Mouse (Mus musculus) megakaryocyte, embryonic 14.5 days (primary cell): Measurements from ENCODE around the gene 2010111I01Rik. TPM values are rescaled to one million over a fixed set of nuclear protein-coding genes. Genes with fewer than 3 reads are reported as not detected.

Source experiments
- H3K27me3 ChIP-seq: replicated peaks from 2 replicates; pipeline ENCODE3; 2012; ENCODE audit warnings: inconsistent platforms
- H3K36me3 ChIP-seq: replicated peaks from 2 replicates; pipeline ENCODE3; 2012; ENCODE audit warnings: low read length, inconsistent platforms, mixed read lengths
- H3K4me1 ChIP-seq: 2 replicates; pipeline ENCODE4 v1.6.1; 2012; ENCODE audit warnings: inconsistent platforms
- H3K4me3 ChIP-seq: replicated peaks from 2 replicates; pipeline ENCODE3; 2012; ENCODE audit warnings: moderate library complexity, mild to moderate bottlenecking, inconsistent platforms
- H3K9me3 ChIP-seq: 2 replicates; pipeline ENCODE4 v1.6.1; 2012; ENCODE audit warnings: inconsistent platforms
- FLI1 ChIP-seq: IDR thresholded peaks from 2 replicates; pipeline ENCODE4 v1.6.1; 2012; ENCODE audit warnings: low read length, inconsistent platforms, mixed read lengths
- GATA1 ChIP-seq: IDR thresholded peaks from 3 replicates; pipeline ENCODE4 v1.6.1; 2012; ENCODE audit warnings: mixed read lengths, low read length, inconsistent platforms, borderline replicate concordance
- polyA plus RNA-seq: library from polyadenylated mRNA; stranded (reverse); fragments of >175 nt; gene quantifications from 2 replicates; pipeline ENCODE4 v1.2.3, GENCODE M21; 2012; ENCODE audit warnings: low replicate concordance; ENCODE audit not compliant: insufficient read depth

The 2010111I01Rik gene
- polyA plus RNA-seq, 1 experiment = 46.5 TPM

- H3K4me3 ChIP-seq = no peak overlapping the region
- peaks cover 2% of the 10 kb centered on the region for H3K36me3 ChIP-seq
- TF ChIP-seq FLI1 = no peak
- TF ChIP-seq GATA1 = no peak
- peaks cover 10% of the 10 kb centered on the region for H3K27me3 ChIP-seq
- peaks cover 38% of the 10 kb centered on the region for H3K4me1 ChIP-seq
- no peaks in the 10 kb centered on the region for H3K9me3 ChIP-seq
Observed at GRCm38 (mm10) chr13:63322756-63323155, 358.1 kb downstream of the 2010111I01Rik start.

GRCm38 (mm10) chr13:63323286-63324075 is 358.8 kb downstream of the 2010111I01Rik start:
- peaks cover 11% of the 10 kb centered on the region for H3K27me3 ChIP-seq
- H3K9me3 ChIP-seq = no peaks in the 10 kb centered on the region
- H3K36me3 ChIP-seq = peaks cover 2% of the 10 kb centered on the region
- H3K4me1 ChIP-seq = peaks cover 43% of the 10 kb centered on the region
- H3K4me3 ChIP-seq = no peak overlapping the region
- TF ChIP-seq GATA1 (no peak), FLI1 (no peak)

- Histone ChIP-seq H3K4me3 (no peak overlapping the region), H3K9me3 (no peaks in the 10 kb centered on the region), H3K4me1 (peaks cover 51% of the 10 kb centered on the region), H3K27me3 (peaks cover 12% of the 10 kb centered on the region), H3K36me3 (peaks cover 4% of the 10 kb centered on the region)
- TF ChIP-seq FLI1 = no peak
- no peak for TF ChIP-seq GATA1
Observed at GRCm38 (mm10) chr13:63324311-63324710, 359.6 kb downstream of the 2010111I01Rik start.

GRCm38 (mm10) chr13:63324978-63325848 is 360.5 kb downstream of the 2010111I01Rik start:
- no peak for TF ChIP-seq FLI1
- peak; percentile 67; the same call in 1 of the 3 replicates for TF ChIP-seq GATA1

GRCm38 (mm10) chr13:63326015-63326414 is 361.3 kb downstream of the 2010111I01Rik start:
- no peak for TF ChIP-seq FLI1
- no peak for TF ChIP-seq GATA1
- Histone ChIP-seq H3K36me3 (peaks cover 5% of the 10 kb centered on the region), H3K4me3 (no peak overlapping the region), H3K9me3 (no peaks in the 10 kb centered on the region), H3K27me3 (peaks cover 12% of the 10 kb centered on the region), H3K4me1 (peaks cover 51% of the 10 kb centered on the region)

More at GRCm38 (mm10) chr13:63324978-63325848, 360.5 kb downstream of the 2010111I01Rik start:
- H3K9me3 ChIP-seq = no peaks in the 10 kb centered on the region
- H3K36me3 ChIP-seq = peaks cover 5% of the 10 kb centered on the region
- peak overlapping the region; percentile 62 for H3K4me3 ChIP-seq
- H3K27me3 ChIP-seq = peaks cover 12% of the 10 kb centered on the region
- peaks cover 51% of the 10 kb centered on the region for H3K4me1 ChIP-seq

GRCm38 (mm10) chr13:63330236-63330860 is 365.7 kb downstream of the 2010111I01Rik start:
- no peaks in the 10 kb centered on the region for H3K9me3 ChIP-seq
- peaks cover 24% of the 10 kb centered on the region for H3K4me1 ChIP-seq
- peaks cover 10% of the 10 kb centered on the region for H3K27me3 ChIP-seq
- peaks cover 3% of the 10 kb centered on the region for H3K36me3 ChIP-seq
- H3K4me3 ChIP-seq = no peak overlapping the region
- no peak for TF ChIP-seq FLI1
- no peak for TF ChIP-seq GATA1

- H3K4me3 ChIP-seq = no peak overlapping the region
- H3K27me3 ChIP-seq = peaks cover 13% of the 10 kb centered on the region
- peaks cover 3% of the 10 kb centered on the region for H3K36me3 ChIP-seq
- peaks cover 16% of the 10 kb centered on the region for H3K4me1 ChIP-seq
- H3K9me3 ChIP-seq = no peaks in the 10 kb centered on the region
- TF ChIP-seq FLI1 (no peak), GATA1 (no peak)
Observed at GRCm38 (mm10) chr13:63331379-63331778, 366.7 kb downstream of the 2010111I01Rik start.

- no peaks in the 10 kb centered on the region for H3K9me3 ChIP-seq
- peaks cover 3% of the 10 kb centered on the region for H3K36me3 ChIP-seq
- no peak overlapping the region for H3K4me3 ChIP-seq
- H3K4me1 ChIP-seq = peaks cover 14% of the 10 kb centered on the region
- H3K27me3 ChIP-seq = peaks cover 23% of the 10 kb centered on the region
- no peak for TF ChIP-seq GATA1
- no peak for TF ChIP-seq FLI1
Observed at GRCm38 (mm10) chr13:63332576-63333300, 368.0 kb downstream of the 2010111I01Rik start.
